Mouse (Mus musculus) embryonic facial prominence, embryonic 15.5 days (tissue): ENCODE data around the gene Il27ra. TPM values are rescaled to one million over a fixed set of nuclear protein-coding genes. Genes with fewer than 3 reads are reported as not detected.
"Not testable (repeated sequence)": the region's sequence is repeated elsewhere in the genome, so short reads cannot be mapped to it uniquely, and the experiment has no call there.

Experiments
- ATAC-seq: fragments of 200-750 bp; cut with Nextera tagmentation; 2 replicates; pipeline ENCODE4 v1.8.0; 2017; ENCODE audit warnings: low read depth, moderate TSS enrichment; ENCODE audit not compliant: insufficient number of reproducible peaks, low FRiP score, low TSS enrichment
- H3K27ac ChIP-seq: fragments of 300-500 bp; sonication (generic); replicated peaks from 2 replicates; pipeline ENCODE4 v1.5.1; 2015; ENCODE audit warnings: mild to moderate bottlenecking, inconsistent platforms
- H3K27me3 ChIP-seq: fragments of 300-500 bp; sonication (generic); 2 replicates; pipeline ENCODE4 v1.6.1; 2015; ENCODE audit warnings: inconsistent platforms
- H3K36me3 ChIP-seq: fragments of 300-500 bp; sonication (generic); 2 replicates; pipeline ENCODE4 v1.6.1; 2015; ENCODE audit warnings: mild to moderate bottlenecking, inconsistent platforms
- H3K4me1 ChIP-seq: fragments of 300-500 bp; sonication (generic); 2 replicates; pipeline ENCODE4 v1.6.1; 2015; ENCODE audit warnings: inconsistent platforms
- H3K4me2 ChIP-seq: fragments of 300-500 bp; sonication (generic); replicated peaks from 2 replicates; pipeline ENCODE4 v1.6.1; 2015; ENCODE audit warnings: mild to moderate bottlenecking, inconsistent platforms
- H3K4me3 ChIP-seq: fragments of 300-500 bp; sonication (generic); replicated peaks from 2 replicates; pipeline ENCODE4 v1.5.1; 2015; ENCODE audit warnings: mild to moderate bottlenecking, inconsistent platforms
- H3K9ac ChIP-seq: fragments of 300-500 bp; sonication (generic); 2 replicates; pipeline ENCODE4 v1.6.1; 2015; ENCODE audit warnings: inconsistent platforms
- H3K9me3 ChIP-seq: fragments of 300-500 bp; sonication (generic); replicated peaks from 2 replicates; pipeline ENCODE4 v1.6.1; 2016; ENCODE audit warnings: inconsistent platforms
- WGBS: fragments of 180-500 bp; shearing (Covaris S2); methylation state at CpG from one replicate; pipeline ENCODE4 v1.1.7; 2015; 5-methylcytosine and 5-hydroxymethylcytosine counted together
- polyA plus RNA-seq: library from polyadenylated mRNA; unstranded; fragments of >200 nt; fragmentation: Nextera tagmentation; extraction: Ambion mirVana; gene quantifications from 2 replicates; pipeline ENCODE4 v1.2.1, GENCODE M21; 2015

The Il27ra gene
- polyA plus RNA-seq, 1 experiment from 2014 or later: 1.4 TPM

DNA sequence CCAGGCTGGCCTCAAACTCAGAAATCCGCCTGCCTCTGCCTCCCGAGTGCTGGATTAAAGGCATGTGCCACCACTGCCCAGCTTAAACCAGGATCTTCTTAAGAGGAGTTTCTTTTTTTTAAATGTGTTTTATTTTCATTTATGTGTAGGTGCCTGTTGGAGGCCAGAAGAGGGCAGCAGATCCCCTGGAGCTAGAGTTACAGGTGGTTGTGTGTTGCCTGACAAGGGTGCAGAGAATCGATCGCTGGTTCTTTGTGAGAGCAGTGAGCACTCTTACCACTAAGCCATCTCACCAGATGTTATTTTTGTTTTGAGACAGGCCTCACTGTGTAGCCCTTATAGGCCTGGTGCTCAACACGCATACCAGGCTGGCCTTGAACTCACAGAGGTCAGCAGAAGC lies 26.6 kb downstream of the Il27ra start:
- Histone ChIP-seq H3K27me3 (peaks cover 37% of the 10 kb centered on the region), H3K4me3 (no peak overlapping the region), H3K4me2 (no peak overlapping the region), H3K4me1 (peaks cover 20% of the 10 kb centered on the region), H3K27ac (no peak overlapping the region), H3K9ac (no peak overlapping the region), H3K9me3 (no peaks in the 10 kb centered on the region), H3K36me3 (no peaks in the 10 kb centered on the region)
- WGBS: 92% methylated on average over 5 of the region's 5 CpGs
- no peak for ATAC-seq

DNA sequence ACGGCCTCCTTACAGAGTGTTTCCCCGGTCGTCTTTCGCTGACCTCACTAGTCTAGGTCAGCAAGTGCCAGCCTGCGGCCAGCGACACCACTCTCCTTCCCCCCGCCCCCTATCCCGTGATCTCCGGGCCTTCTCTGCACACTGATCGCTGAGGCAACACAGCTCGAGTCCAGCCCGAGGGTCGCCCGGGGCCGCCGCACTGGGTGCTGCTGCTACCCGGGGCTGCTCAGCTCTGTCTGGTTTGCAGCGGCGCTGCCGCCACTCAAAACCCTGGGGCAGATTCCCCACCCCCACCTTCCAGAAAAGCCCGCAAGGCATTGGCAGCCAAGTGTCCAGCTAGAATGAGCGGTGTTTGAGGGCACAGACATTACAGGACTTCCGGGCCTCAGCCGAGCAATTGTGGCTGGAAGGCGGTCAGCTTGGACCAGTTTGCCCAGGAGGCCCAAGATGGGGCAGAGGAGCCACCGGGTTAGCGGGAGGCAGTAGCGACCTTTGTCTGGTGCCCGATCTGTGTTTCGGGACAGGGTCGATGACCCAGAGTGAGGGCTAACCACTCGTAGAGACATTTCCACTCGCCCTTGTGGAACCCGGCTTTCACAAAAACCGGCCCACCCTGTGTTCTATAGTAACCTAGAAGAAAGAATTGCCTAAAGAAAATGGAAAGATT lies 29.8 kb downstream of the Il27ra start:
- ATAC-seq: no peak
- Histone ChIP-seq H3K4me3 (peak overlapping the region; percentile 54), H3K27ac (no peak overlapping the region), H3K4me1 (peaks cover 32% of the 10 kb centered on the region), H3K27me3 (peaks cover 41% of the 10 kb centered on the region), H3K36me3 (no peaks in the 10 kb centered on the region), H3K9ac (no peak overlapping the region), H3K9me3 (no peaks in the 10 kb centered on the region), H3K4me2 (peak overlapping the region; percentile 99)
- WGBS: 7% methylated on average over 35 of the region's 35 CpGs

DNA sequence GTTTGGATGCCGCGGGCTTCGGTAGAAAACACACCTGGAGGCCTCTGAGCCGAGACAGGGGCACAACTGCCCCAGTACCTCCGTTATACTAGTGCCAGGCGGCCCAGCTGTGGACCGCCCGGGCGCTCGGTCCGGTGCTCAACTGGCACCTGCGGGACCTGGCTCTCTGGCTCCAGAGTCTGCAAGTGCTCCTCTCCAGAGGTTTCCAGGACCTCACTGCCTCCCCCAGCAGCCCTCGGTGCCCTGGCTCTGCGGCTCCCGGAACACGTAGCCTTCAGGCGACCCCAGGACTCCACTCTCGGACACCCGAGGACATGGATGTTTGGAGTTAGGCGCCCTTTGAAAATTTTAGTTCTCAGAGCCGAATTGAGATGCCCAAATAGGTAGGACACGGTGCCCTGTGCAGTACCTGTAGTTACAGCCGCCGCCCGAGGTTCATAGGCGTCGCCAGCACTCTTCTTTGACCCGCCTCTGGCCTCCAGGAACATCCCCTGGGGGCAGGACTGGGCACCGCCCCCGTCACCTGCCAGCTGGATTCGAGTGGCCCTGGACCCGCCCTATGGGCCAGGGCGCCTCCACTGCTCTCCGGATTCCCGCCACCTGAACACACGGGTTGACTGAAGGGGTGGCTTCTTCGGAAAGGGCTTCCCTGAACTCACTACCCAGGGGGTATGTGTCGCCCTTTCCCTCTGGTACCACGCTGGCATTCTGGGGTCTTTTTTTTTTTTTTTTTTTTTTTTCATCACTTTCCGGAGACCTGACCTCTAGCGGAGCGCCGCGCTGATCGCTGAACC lies 30.5 kb downstream of the Il27ra start, which contains the start of gene 2210011C24Rik:
Gene 2210011C24Rik (minus strand): TSS at position 467 of the 794 bp plus-strand sequence.
- H3K4me2 ChIP-seq: peak within 1 kb of the TSS; percentile 99
- H3K4me3 ChIP-seq: peak within 1 kb of the TSS; percentile 54
- no peak within 1 kb of the TSS for H3K27ac ChIP-seq
- no peaks in the 10 kb centered on the region for H3K9me3 ChIP-seq
- peaks cover 32% of the 10 kb centered on the region for H3K4me1 ChIP-seq
- ATAC-seq: no peak
- H3K36me3 ChIP-seq: no peaks in the 10 kb centered on the region
- 1% methylated on average over 44 of the region's 45 CpGs for WGBS
- H3K27me3 ChIP-seq: peaks cover 41% of the 10 kb centered on the region
- H3K9ac ChIP-seq: peak within 1 kb of the TSS; percentile 35

DNA sequence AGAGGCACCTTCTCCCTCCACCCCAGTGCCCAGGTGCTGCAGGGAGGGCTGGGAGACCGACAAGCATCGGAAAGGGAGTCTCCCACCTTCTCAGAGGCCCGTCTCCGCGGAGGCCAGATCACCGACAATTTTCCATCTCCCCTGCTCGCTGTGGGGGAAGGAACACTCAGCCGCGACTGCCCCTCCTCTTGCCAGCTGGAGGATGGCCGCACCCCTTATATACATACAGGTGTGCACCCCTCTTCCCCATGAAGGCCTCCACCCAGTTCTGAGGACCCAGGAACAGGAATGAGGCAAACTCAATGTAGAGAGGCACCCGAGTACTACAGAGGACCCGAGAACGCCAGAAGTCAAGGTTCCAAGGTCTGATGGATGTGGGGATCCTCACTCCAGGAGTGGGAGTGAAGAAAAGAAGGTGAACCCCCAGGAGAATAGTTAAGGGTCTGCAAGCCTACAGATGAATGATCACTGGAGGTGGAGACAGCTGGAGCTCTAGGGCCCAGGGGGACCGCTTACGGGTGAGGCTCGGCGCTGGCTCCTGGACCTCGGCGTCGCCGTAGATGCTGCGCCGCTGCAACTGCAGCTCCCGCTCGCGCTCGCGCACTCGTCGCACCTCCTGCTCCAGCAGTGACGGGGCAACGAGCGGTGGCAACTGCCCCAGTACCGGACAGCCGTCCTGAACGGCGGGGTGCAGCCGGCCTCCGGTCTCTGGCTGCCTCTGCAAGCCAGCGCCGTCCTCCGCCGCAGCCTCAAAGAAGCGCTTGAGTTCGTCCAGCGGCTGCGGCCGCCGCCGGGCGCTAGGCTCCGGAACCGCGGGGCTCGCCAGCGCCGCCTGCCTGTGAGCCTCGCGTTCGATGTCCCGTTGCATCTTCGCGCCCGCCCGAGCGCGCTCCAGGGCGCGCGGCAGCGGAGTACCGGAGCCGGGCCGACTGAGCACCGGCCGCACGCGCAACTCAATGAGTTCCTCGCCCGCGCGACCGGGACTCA lies 31.5 kb downstream of the Il27ra start:
- Histone ChIP-seq H3K4me1 (peaks cover 32% of the 10 kb centered on the region), H3K36me3 (no peaks in the 10 kb centered on the region), H3K4me2 (peak overlapping the region; percentile 99), H3K9ac (peak overlapping the region; percentile 35), H3K27ac (no peak overlapping the region), H3K27me3 (peaks cover 41% of the 10 kb centered on the region), H3K9me3 (no peaks in the 10 kb centered on the region), H3K4me3 (peak overlapping the region; percentile 54)
- under 1% methylated on average over 75 of the region's 83 CpGs for WGBS
- ATAC-seq: peak; percentile 48

DNA sequence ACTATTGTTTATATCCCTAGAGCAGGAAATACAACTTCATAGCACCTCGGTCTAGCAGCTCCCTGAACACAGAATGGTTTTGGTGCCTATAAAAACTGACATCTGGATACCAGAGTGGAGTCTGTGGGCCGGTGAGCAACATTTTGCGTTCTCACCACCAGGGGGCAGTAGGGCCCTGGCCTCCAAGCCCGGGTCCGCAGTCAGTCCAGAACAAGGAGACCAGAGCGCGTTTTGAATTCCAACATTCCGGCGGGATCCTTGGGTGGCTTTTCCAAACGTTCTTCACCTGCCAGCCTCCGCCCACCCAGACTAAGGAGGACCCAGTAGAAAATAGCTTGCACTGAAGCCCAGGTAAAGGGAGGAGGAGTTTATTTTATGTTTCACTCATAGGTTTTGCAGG lies 32.5 kb downstream of the Il27ra start:
- no peak overlapping the region for H3K4me2 ChIP-seq
- H3K27me3 ChIP-seq: peaks cover 41% of the 10 kb centered on the region
- H3K9ac ChIP-seq: no peak overlapping the region
- WGBS: under 1% methylated on average over 11 of the region's 11 CpGs
- H3K36me3 ChIP-seq: no peaks in the 10 kb centered on the region
- H3K4me1 ChIP-seq: peaks cover 36% of the 10 kb centered on the region
- ATAC-seq: 0 out of 2 replicates have a peak, but pooled peaks have one; percentile 16
- no peak overlapping the region for H3K4me3 ChIP-seq
- no peaks in the 10 kb centered on the region for H3K9me3 ChIP-seq
- H3K27ac ChIP-seq: no peak overlapping the region

DNA sequence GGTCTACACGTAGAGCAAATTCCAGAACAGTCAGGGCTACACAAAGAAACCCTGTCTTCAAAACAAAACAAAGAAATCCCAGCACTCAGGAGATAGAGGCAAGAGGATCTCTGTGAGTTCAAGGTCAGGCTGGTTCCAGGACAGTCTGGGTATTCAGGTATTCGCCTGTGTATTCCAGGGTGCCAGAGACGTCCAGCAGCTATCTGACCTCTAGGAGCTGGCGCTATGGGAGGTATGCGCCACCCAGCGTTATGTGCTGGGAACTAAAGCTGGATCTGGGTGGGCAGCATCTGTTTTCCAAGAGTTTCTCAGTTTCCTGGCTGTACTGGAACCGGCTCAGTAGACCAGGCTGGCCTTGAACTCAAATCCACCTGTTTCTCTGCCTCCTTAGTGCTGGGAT lies 34.0 kb downstream of the Il27ra start:
- 28% methylated on average over 7 of the region's 7 CpGs for WGBS
- no peak for ATAC-seq
- Histone ChIP-seq H3K4me3 (no peak overlapping the region), H3K27ac (no peak overlapping the region), H3K9ac (no peak overlapping the region), H3K4me2 (no peak overlapping the region), H3K27me3 (peaks cover 35% of the 10 kb centered on the region), H3K4me1 (peaks cover 47% of the 10 kb centered on the region), H3K36me3 (no peaks in the 10 kb centered on the region), H3K9me3 (no peaks in the 10 kb centered on the region)

DNA sequence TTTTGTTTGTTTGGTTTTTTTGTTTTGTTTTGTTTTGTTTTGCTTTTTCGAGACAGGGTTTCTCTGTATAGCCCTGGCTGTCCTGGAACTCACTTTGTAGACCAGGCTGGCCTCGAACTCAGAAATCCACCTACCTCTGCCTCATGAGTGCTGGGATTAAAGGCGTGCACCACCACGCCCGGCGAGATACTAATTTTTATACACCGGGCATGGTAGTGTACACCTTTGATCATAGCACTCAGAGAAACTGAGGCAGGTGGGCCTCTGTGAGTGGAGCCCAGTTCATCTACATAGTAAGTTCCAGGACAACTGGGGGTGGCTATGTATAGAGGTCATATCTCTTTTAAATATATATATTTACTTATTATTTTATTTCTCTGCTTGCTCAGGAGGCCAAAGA lies 36.9 kb downstream of the Il27ra start:
- peak overlapping the region; percentile 90; the same call in 1 of the 2 replicates for H3K27ac ChIP-seq
- not testable (repeated sequence) for H3K27me3 ChIP-seq, H3K9ac ChIP-seq, H3K4me3 ChIP-seq, H3K4me2 ChIP-seq, ATAC-seq, H3K9me3 ChIP-seq
- peaks cover 39% of the 10 kb centered on the region for H3K4me1 ChIP-seq
- WGBS: 91% methylated on average over 7 of the region's 7 CpGs
- H3K36me3 ChIP-seq: peaks cover 11% of the 10 kb centered on the region; the same call in 1 of the 2 replicates

DNA sequence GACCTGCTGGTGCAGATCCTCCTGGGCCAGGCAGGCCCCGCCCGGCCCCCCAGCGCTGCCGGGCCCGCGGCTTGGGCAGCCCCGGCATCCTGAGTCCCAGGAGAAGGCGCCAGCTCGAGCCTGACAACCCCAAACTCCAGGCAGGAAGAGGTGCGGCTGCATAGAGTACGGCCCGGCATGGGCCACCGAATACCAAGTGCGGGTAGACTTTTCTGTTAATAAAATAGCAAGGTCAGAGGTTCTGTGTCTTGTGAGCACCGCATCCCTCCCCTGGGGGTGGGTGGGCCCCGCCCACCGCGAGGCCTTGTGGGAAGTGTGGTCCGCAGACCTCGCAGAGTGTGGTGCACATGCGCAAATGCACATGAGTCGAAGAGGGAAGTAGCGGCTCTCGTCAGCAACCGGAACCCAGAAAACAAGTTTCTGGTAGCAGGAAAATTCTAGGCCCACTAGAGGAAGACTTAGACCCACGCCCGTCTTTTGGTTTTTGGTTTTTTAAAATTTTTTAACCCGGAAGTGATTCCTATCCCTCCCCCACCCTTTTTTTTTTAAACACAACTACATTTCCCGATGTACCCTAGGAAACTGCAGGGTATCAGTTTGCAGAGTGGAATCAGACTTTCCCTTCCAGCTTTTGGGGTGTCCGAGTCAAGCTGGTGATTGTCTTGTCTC lies 37.7 kb downstream of the Il27ra start:
- no peaks in the 10 kb centered on the region for H3K9me3 ChIP-seq
- WGBS: under 1% methylated on average over 30 of the region's 30 CpGs
- H3K4me1 ChIP-seq: peaks cover 33% of the 10 kb centered on the region
- peak overlapping the region; percentile 93 for H3K4me2 ChIP-seq
- ATAC-seq: peak; percentile 81
- H3K9ac ChIP-seq: peak overlapping the region; percentile 65
- peaks cover 15% of the 10 kb centered on the region for H3K36me3 ChIP-seq
- H3K4me3 ChIP-seq: peak overlapping the region; percentile 65
- H3K27ac ChIP-seq: peak overlapping the region; percentile 90
- no peaks in the 10 kb centered on the region for H3K27me3 ChIP-seq

DNA sequence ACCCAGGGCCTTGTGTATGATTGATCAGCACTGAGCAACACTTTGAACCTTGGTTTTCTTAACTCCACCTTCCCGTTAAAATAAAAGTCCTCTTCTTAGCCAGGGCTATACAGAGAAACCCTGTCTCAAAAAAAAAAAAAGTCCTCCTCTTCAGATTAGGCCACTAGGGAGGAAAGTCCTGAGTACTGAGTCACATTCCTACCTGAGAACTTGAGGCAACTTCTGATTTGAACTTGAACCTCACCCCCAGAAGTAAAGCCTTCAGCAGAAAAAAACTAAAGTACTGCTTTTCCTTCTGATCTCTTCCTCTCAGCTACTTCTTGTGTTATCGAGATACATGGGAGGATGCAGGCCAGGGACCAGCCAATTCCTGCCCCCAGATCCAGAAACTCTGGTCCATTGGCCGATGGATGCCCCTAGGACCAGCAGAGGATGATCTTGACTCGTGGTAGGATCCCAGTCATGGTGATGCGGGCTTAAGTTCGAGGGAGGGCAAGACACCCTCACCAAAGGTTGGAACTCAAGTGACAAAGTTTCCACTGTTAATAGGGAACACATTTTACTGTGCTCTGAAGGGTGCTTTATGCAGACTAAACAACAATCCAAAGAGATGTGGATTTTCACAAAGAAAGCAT lies 38.7 kb downstream of the Il27ra start:
- WGBS: 64% methylated on average over 6 of the region's 6 CpGs
- H3K9me3 ChIP-seq: no peaks in the 10 kb centered on the region
- no peak for ATAC-seq
- H3K27ac ChIP-seq: peak overlapping the region; percentile 90
- peak overlapping the region; percentile 65 for H3K4me3 ChIP-seq
- peak overlapping the region; percentile 93 for H3K4me2 ChIP-seq
- peaks cover 41% of the 10 kb centered on the region for H3K4me1 ChIP-seq
- peak overlapping the region; percentile 65; the same call in 1 of the 2 replicates for H3K9ac ChIP-seq
- H3K36me3 ChIP-seq: peaks cover 20% of the 10 kb centered on the region
- H3K27me3 ChIP-seq: no peaks in the 10 kb centered on the region

DNA sequence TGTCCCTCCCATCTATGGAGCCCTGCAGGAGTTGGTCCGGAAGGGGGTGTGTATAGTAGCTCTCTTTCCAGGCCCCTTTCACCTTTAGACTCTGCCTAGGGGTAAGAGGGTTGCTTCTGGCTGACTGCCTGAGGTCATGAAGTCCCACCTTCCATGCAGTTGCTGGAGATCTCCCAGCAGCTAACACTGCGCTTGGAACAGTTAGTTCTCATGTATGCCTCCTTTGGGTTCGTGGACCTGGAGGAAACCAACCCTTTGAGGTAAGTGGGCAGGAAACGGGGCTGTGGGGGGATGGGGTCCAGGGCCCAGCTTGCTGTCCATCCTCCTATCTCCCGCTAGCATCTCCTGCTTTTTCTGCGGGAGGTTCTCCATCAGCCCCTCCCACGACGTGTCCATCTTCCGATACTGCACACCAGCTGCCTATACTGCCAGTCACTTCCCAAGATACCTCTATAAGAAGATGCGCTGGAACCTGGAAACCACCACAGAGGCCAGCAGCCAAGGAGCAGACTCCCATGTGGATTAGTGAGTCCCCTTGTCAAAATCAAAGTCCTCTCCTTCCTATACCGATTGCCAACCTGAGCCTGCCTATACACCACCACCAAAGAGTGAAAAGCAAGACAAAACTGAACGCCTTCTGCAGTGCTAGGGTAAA lies 39.3 kb downstream of the Il27ra start:
- no peaks in the 10 kb centered on the region for H3K9me3 ChIP-seq
- H3K9ac ChIP-seq: no peak overlapping the region
- 56% methylated on average over 12 of the region's 12 CpGs for WGBS
- no peak overlapping the region for H3K4me2 ChIP-seq
- no peak overlapping the region for H3K27ac ChIP-seq
- no peak overlapping the region for H3K4me3 ChIP-seq
- H3K36me3 ChIP-seq: peaks cover 20% of the 10 kb centered on the region
- no peaks in the 10 kb centered on the region for H3K27me3 ChIP-seq
- H3K4me1 ChIP-seq: peaks cover 42% of the 10 kb centered on the region
- ATAC-seq: no peak
